Mouse (Mus musculus) cerebellum, adult 18-20 months (tissue): ENCODE data around the gene Rnase12.

Experiments
- DNase-seq, 2 experiments: peaks; one replicate each; pipeline ENCODE4 v3.0.0; 2021

Gene Rnase12

GRCm38 (mm10) chr14:51083805-51084204 is 26.3 kb upstream of the Rnase12 start:
- DNase-seq: no peak

- peak; percentile 41 to 70 for DNase-seq
These were observed 25.4 kb upstream of the Rnase12 start for GRCm38 (mm10) chr14:51082599-51083581.

DNA sequence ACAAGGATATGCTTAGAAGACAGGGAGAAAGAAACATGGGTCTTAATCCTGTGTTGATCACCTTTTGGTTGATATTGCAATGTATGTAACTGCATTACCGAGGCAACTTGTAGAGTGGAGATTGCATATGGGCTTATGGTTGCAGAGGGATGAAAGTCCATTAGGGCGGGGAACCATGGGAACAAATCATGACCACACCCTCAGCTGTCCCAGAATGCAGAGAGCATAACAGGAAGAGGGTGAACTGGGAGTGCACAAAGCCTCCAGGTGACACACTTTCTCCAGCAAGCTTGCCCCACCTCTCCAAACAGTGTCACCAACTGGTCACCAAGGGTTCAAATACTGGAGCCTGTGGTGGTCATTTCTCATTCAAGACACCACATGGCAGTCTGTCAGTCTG is 23.6 kb upstream of the Rnase12 start:
- DNase-seq: no peak

GRCm38 (mm10) chr14:51079180-51079579 is 21.7 kb upstream of the Rnase12 start:
- no peak for DNase-seq

DNA sequence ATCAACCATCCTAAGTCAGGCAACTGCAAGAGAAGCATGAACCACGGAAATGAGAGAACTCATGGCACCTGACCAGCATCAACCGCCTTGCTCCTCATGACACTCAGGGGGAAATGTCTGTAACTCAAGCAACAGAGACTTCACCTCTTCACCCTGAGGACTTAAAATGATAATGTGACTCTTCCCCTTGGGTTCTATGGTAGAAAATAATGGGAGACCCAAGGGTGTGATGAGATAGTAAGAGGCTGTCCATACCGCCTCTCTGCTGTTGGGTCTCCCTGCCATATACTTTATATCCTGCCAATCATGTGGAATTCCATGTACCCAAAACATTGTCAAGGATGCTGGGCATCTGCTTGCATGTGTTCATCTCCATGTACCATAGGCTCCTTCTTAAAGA is 16.9 kb upstream of the Rnase12 start, which contains the start of gene Olfr750:
TSS of gene Olfr750 (minus strand) at position 101 of the 400 bp plus-strand sequence.
- DNase-seq: no peak

GRCm38 (mm10) chr14:51069617-51070016 is 12.2 kb upstream of the Rnase12 start:
- peak in 1 of 2 experiments; percentile 14 for DNase-seq

DNA sequence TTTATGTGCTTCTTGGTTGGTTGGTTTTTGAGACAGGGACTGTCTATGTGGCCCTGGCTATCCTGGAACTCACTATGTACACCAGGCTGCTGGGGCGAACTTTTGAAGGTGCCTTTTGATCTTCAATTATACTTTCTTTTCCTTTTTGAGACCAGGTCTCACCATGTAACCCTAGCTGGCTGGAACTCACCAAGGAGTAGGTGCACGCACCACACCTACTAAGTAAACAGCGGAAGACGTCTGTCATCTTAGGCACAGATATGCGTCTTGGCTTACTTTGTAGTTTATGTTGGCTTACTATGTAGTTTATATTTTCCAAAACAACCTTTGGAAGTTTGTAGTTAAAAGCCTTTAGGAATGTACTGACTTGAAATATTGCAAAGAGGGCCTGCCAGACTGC is 11.5 kb upstream of the Rnase12 start:
- no peak for DNase-seq

DNA sequence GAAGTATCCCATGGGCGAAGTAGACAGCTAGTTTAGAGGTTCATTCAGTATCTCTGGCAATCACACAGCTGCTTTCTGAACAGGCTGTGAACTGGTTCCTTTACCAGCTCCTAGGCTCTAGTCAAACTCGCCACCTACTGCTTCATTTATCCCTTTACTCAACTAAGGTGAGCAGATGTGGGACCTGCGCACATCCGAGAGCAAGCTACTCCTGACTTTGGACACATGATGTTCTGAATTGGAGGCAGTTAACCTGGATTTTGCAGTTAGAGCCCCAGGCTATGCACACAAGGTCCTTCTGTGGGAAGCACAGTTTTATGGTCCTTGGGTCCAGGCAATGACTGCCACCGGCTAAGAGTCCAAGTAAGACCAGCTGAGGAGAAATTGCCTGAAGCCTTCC is 3.3 kb upstream of the Rnase12 start:
- DNase-seq: no peak

- no peak for DNase-seq
These were observed 2.9 kb downstream of the Rnase12 start for GRCm38 (mm10) chr14:51054243-51055237.

- DNase-seq: no peak
These were observed 4.3 kb downstream of the Rnase12 start for GRCm38 (mm10) chr14:51053176-51053575.

DNA sequence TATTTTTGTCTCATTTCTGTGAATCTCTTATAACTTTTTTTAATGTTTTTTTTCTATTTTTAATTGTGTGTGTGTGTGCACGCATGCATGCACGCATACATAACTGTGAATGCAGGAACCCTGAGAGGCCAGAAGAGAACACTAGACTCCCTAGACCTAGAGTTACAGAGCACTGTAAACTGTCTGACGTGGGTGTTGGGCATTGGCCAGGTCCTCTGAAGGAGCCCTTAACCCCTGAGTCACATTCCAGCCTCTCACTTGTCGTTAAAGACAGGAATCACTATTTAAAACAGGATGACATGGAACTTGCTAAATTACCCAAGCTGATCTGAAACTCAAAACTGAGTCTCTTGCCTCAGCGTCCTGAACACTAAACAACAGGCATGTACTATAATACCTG is 5.5 kb downstream of the Rnase12 start:
- no peak for DNase-seq

DNA sequence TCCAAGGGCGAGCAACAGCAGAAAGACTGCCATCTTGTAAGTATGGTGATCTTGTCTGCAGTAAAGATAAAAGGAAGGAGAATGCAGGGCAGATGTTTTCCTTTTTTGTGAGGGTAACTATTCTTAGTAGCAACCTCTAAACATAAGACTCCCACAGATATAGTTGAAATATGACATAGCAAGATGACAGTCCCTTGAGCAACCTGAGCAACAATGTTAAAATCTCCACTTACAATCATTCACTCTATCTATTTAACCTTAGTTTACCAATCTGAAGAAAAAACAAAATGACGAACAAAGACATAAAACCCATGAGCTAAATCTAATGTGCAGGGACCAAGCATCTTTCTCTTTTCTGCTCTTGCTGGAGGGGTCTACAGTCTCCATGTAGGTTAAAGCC is 7.4 kb downstream of the Rnase12 start, which contains the start of gene Rnase11:
TSS of gene Rnase11 (minus strand) at position 101 of the 400 bp plus-strand sequence.
- DNase-seq: no peak

- no peak for DNase-seq
These were observed 9.6 kb downstream of the Rnase12 start for GRCm38 (mm10) chr14:51047846-51048245.

DNA sequence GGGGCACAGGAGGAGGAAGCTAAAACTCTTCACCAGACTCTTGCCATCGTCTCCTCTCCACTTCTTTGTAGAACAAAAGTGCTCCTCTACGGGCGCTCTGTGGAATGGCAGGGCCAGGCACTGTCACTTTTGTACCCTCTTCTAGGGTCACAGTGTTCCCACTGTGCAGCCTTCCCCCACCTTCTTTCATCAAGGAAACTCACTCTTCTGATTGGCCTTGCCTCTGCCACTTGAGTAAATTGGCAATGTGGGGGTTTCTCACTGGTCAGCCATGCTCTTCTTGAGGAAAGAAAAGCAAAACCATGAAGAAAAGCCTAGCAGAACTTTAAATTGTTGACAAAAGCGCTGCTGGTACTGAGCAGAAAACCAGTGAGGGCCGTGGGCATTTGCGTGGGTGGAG is 15.7 kb downstream of the Rnase12 start, which contains the start of gene Rnase9:
TSS of gene Rnase9 (minus strand) at position 101 of the 400 bp plus-strand sequence.
- no peak for DNase-seq

DNA sequence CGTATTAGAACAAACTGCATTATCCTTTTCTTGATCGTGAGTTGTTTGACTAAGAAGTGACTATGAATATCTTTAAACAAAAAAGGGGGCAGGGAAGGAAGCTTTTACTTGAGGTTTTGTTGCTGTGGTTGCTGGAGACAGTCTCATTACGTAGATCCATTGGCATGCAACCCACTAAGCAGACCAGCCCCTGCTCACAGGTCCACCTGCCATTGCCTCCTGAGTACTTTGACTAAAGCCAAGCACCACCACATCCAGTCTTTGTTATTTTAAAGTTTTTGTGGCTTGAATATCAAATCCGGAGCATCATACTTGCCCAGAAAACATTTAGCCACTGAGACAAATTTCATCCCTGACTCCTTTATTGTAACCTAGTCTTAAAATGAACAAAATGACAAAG is 21.2 kb downstream of the Rnase12 start:
- no peak for DNase-seq

- no peak for DNase-seq
These were observed 22.3 kb downstream of the Rnase12 start for GRCm38 (mm10) chr14:51035206-51035605.

GRCm38 (mm10) chr14:51027387-51028155 is 29.9 kb downstream of the Rnase12 start:
- DNase-seq: peak in 1 of 2 experiments; percentile 5

- peak; percentile 73 to 76 for DNase-seq
These were observed 30.9 kb downstream of the Rnase12 start for GRCm38 (mm10) chr14:51026391-51027133.

DNA sequence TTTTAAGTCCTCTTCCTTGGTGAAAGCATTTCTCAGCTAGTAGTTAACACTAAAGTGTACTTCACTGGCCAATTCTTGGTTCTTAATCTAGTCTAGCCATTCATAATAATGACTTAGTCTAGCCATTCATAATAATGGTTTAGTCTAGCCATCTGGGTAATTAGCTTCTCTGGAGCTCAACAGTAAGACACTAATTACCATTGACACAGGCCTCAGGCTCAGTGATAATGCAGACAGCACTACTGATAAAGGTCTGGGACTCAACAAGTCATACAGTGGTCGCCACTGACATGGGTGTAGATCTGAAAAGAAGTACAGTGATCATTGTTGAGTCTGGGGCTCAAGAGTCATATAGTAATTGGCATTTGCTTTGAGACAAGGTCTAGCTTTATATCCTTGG is 32.6 kb downstream of the Rnase12 start:
- DNase-seq: no peak

GRCm38 (mm10) chr14:51023457-51023856 is 34.0 kb downstream of the Rnase12 start:
- DNase-seq: no peak

DNA sequence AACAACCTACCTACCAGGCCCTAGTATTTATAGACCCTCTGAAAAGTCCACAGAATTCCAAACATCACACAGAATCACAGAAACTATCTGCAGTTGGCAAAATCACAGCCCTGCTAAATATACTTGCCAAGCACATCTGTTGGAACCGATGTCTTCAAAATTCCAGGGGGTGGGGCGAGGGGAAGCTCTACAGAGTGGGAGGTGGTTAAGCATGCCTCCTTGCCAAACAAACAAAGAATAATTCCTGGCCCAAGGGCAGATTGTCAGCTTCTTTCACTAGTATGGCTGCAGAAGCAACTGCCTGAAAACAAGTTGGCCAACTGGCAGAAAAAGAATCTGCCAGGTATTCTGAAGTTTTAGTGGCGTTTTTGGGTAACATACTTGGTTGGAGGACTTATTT is 40.2 kb downstream of the Rnase12 start:
- DNase-seq: no peak
